Mouse (Mus musculus) gastrocnemius, postnatal 4 days (tissue): ENCODE data around the gene Frs2. TPM values are rescaled to one million over a fixed set of nuclear protein-coding genes. Genes with fewer than 3 reads are reported as not detected.
A peak's percentile ranks its signal among the peaks of the same experiment; 100 is the strongest.

Experiments used
- DNase-seq, 2 experiments: peaks; one replicate each; pipeline ENCODE4 v3.0.0; 2021 to 2022; ENCODE audit warnings: low spot score in 2 of 2, mixed read lengths in 2 of 2
- long read RNA-seq, 2 experiments: library from polyadenylated mRNA; stranded (forward); transcript quantifications; one replicate each; pipeline ENCODE4 v2.0.0; 2021
- total RNA-seq, 2 experiments: library from RNA; stranded (reverse); gene quantifications; 2 replicates each; pipeline ENCODE4 v1.2.3; 2021

Gene Frs2
- 10 to 100 TPM; 15.4 to 17.7 TPM for total RNA-seq
- long read RNA-seq, experiment 1, full-length matches to known transcripts: 2 of 8 reads
- long read RNA-seq, experiment 1, partial matches to known transcripts: 1 of 8 reads
- long read RNA-seq, experiment 1, other reads (novel, unspliced or antisense): 5 of 8 reads
- long read RNA-seq, experiment 2, full-length matches to known transcripts: 5 of 15 reads
- long read RNA-seq, experiment 2, partial matches to known transcripts: 0 of 15 reads
- long read RNA-seq, experiment 2, other reads (novel, unspliced or antisense): 10 of 15 reads

DNA sequence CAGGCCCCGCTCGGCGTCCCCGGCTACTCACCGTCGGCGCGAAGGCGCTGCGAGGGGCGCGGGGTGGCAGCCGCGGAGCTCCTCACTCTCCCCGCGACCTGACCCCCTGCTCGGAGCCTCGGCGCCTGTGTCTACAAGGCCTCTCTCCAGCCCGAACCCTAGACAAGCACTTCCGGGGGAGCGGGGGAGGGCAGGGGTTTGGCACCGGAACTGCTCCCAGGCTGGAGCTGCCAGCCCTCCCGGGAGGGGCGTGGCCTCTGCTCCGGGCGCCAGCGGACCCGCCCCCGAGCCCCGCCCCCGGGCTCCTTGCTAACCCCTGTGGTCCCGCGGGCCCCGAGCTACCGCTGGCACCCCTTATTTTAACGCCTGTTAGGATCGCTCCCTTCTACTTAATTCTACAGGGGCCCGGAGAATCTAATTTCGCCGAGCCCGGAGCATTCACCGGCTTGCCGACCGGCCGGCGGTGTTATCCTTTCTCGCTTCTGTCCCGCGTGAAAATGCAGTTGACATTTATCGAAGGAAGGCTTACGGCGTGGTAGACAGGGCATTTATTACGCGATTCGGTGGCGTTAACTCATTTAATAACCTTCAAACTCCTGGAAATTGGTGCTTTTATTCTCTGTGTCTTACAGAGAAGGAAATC is at the start of gene Frs2:
Frs2 (minus strand) TSS at position 174 of the 643 bp plus-strand sequence.
- peak; percentile 94 to 95 for DNase-seq

DNA sequence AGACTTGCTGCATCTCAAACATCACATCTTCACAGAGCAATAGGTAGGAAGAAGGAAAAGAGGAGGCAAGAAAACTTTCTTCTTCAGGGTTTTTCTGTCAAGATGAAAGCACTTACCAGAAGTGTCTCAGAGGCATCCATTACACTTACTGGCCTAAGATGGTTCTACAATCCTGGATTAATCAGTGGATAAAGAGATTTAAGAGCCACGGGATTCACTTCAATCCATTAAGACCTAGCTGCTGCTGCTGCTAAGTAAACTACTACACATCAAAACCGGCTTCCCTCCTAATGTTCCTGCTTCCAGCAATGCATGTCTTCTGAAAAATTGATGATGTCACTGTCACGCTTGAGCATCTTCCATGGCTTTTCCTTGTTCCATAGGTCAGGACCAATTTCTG is 48.4 kb upstream of the Frs2 start:
- DNase-seq: no peak

DNA sequence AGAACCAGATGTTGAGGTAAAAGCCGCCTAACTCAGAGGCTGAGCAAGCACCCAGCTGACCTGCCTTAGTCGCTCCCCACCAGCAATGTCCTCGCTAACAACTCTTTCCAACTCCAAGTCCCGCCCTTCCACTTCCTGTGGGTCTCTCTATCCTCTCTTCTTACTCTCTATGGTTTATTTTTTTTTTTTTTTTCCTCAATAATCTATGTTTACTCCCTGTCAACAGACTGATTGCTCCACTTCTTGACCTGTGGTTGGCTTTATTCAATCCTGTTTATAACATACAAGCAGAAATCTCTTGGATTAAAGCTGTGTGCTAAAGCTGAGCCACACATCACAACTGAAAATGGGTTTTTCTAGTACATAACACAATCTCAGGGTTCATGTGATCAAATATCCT is 47.4 kb upstream of the Frs2 start:
- DNase-seq: no peak

DNA sequence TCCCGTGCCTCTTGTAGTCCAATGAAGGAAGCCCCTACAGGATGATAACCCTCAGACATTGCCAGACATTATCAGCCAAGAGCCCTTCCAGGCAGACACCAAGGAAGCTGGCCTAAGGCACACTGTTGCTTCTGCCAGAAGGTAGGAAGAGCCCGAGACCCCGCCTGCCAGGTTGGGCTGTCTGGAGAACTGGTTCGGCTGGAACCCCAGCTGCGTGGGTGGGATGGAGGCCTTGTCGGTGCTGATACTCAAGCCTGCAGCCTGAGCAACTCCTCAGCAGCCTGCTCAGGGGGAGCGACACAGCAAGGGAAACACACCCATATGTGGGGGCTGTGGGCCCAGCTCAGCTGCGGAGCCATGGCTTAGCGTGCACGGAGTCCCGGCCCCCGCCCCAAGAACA is 46.7 kb upstream of the Frs2 start:
- DNase-seq: no peak

DNA sequence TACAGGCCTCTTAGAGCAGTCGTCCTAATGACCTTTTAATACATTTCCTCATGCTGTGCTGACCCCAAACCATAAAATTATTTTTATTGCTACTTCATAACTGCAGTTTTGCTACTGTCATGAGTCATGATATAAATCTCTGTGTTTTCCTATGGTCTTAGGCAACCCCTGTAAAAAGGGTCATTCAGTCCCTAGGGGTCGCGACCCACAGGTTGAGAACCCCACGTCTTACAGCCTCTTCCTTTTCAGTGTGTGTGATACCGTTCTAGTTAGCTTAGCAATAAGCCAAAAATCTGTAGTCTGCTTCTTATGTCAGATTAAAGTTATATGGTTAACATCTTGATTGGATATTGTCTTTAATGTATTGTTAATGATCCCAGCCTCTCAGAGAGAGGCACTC is 45.0 kb upstream of the Frs2 start:
- DNase-seq: no peak

DNA sequence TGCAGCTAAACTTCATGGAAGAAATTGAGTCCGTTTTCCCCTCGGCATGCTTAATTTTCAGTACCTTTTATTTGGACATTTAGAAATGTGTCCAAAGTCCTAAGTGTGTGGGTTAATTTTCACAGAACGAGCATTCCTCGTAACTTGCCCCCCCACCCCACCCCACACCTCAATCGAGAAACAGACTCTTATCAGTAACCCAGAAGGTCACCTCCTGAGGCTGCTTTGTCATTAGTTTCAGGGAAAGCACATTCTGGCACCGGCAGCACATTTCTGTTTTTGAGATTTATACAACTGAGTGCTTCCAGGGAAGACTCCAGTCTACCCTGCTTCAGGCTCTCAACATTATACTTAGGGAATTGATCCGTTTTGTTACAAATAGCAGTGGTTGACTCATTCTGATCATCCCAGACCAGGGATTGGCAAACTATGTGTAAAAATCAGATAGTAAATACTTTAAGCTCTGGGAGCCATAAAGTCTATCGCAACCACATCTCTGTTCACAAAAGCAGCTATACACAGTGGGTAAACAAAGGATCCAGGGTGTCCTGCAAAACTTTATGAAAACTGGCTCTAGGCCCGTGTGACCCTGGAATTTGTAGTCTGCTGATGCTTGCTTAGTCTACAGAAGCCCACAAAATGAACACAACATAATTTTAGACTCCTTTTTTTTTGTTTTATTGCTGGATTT is 37.2 kb upstream of the Frs2 start:
- DNase-seq: no peak

DNA sequence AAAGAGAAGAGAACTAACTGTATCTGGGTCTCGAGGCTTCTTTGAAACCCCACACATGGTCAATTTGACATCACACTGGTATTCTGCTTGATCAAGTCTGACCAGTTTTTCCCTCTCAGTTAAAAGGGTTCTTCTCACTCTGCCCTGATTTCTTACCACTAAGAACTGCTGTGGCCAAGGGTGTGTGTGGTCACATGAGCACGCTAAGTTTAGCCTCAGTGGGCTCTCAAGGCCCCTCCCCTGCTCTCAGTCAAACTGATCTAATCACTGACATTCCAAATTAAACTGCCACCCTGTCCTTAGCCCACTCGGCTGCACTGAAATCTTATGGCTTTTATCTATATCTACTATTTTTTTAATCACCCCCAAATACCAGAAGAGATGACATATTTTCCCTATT is 32.8 kb upstream of the Frs2 start:
- DNase-seq: no peak

DNA sequence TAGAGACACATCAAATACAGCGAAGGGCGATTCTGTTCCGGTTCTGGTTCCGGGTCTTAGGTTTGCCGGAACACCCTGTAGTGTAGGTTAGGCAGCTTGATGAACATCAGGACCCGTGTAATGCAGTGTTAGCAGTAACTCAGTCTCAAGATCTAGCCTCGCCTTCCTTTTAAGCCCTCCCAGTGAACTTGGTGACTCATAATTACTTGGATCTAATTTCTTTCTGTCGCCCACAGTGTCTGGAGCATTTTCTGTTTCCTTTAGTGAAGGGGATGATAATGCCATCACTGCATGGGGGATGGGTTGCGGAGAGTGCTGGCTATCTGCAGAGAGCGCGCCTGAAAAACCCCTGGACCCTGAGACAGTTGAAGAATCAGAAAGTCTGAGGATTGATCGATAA is 26.3 kb upstream of the Frs2 start:
- DNase-seq: no peak

DNA sequence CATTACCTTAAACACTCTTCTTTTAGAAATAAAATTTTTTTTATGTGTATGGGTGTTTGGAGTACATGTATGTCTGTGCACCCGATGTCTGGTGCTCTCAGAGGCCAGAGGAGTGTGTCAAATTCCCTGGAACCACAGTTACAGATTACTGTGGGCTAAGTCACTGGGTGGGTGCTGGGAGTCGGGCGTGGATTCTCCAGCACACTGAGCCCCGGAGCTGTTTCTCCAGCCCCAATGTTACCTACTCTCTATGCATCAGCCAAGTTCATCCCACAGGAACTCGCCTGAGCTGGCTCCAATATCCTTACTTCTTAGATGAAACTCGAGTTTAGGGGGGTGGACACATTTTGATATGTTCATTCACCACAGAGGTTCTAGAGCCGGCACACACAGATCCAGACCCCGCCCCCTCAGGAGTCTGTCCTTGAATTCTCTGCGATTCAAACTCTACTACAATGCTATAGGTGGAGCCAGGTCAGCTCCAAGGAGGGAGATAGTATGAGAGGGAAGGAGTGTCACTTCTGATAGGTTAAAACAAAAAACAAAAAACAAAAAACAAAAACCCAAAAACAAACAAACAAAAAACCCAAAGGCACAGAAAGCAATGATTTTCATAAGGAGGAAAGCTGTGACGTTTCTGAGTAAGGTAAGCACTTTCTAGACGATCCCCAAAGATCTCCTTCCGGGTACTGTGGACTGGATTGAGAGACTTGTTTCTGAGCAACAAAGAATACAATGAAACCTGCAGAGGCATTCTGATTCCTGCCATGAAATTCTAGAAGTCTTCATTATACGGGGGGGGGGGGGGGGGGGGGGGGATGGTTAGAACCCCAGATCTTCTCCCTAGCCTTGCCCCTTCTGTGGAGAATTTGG is 25.5 kb upstream of the Frs2 start:
- no peak for DNase-seq

DNA sequence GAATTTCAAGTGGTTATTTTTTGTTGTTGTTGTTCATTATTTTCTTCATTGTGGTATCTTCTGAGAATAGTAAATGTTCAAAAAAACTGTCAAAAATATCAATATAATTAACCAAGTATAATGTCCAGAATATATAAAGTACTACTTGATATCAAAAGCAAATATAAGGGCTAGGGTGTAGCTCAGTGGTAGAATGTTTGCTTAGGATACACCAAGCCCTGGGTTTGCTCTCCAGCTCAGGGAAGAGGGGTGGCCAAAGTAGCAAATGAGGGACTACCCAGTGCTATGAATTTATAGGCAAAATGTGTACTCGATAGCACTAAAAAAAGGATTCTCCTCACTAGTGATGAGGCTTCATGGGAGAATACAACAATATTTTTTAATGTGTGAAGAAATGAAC is 24.8 kb upstream of the Frs2 start:
- DNase-seq: no peak

DNA sequence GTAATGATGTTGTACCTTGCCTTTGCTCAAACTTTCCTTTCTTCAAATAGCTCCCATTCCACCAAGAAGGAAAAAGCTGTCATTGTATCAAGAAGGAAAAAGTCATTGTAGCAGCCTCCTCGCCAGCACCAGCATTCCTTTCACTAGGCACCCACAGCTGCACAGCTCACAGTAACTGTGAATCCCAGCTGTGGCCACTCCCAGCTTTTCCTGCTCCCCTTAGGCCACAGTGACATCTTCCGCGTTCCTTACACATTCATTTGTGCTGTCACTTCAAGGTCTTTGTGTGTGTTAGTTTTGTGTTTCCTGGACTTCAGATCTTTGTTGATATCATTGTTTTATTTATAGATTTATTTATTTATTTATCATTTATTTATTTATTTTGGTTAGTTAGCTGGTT is 23.7 kb upstream of the Frs2 start:
- DNase-seq: no peak

DNA sequence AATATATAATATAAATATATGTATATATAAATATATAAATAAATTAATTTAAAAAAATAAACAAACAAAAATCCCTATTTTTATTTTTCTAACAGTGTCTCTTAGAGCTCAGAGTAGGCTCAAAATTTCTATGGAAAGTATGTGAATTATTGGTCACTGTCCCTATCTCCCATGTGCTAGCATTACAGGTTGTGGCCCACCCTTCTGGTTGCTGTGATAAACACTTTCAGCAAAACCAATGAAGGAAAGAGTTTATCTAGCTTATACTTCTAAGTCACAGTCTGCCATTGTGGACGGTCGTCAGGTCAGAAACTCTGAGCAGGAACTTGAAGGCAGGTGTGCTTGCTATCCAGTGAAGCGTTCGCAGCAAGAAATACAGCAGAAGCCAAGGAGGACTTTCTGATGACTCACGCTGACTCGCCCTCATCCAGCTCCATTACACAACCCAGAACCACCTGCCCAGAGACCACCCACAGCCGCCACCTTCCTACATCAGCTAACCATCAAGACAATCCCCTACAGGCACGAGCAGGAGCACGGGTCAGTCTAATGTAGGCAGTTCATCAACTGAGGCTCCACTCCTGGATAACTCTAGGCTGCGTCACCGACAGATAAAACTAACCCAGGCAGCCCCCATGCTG is 18.6 kb upstream of the Frs2 start:
- DNase-seq: no peak

DNA sequence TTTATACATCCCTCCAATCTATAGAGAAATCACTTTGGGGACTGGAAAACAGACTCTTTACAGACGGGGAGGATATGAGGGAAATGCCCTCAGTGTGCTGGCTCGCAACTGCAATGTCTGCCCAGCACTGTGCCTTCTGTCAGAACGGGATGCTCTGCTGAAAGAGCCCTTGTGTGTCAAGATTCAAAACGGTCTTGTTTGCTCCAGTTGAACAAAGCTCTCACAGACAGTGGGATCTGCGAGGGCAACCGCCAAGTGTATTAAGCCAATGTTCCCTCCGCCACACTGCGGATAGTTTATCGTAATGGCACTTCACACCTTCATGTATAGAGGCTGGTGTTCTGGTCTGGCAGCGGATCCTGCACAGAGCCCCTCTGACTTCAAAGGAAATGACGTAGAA is 14.3 kb upstream of the Frs2 start:
- DNase-seq: no peak

DNA sequence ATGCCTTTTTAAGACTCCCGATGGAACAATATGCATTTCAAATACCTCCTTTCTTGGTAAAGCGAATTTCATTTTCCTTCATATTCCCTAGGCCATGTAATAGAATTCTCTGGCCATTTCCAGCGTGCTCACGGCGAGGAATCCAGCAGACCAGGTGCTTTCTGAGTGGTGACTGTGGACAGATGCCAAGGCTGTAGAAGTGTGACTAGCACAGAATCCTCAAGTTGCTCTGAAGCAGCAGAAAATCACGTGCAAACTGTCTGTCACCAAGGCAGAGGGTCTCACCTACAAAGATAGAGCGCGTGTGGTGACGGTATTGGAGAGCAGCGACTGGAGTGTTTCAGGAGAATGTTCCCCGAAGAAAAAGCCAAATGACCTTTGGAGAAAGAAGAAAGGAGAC is 11.8 kb upstream of the Frs2 start:
- no peak for DNase-seq

DNA sequence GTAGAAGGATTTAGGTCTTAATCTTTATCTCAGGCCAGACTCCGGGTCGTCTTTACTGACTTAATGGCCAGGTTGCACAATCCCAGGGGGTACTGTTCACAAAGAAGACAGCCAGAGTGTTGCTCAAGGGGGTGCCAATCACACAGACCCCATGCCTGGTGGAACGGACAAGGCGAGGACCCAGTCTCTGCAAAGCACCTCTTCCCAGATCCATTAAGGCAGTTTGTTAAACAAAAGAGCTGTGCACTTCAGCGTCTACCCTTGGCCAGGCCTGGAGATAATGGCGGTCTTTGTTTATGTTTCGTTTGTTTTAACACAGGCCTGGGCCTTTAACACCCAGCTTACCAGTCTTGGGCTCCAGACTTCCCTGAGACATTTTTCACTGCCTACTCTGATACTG is 3.9 kb upstream of the Frs2 start:
- DNase-seq: no peak

DNA sequence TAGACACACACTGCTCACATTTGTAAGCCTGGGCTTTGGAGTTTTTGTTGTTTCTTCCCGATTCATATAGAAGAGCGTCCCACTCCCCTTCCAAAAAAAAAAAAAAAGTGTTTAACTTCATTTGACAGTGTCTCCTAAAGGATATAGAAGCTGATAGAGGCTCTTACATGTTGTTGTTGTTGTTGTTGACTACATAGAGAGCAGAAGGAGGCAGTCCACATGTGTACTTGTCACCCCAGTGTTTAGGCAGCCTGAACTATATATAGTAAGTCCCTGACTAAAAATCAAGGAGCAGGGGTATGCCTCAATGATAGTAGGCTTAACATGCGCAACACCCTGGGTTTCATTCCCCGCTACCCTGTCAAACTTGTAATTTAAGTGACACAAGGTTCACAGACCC is 3.3 kb upstream of the Frs2 start:
- no peak for DNase-seq

DNA sequence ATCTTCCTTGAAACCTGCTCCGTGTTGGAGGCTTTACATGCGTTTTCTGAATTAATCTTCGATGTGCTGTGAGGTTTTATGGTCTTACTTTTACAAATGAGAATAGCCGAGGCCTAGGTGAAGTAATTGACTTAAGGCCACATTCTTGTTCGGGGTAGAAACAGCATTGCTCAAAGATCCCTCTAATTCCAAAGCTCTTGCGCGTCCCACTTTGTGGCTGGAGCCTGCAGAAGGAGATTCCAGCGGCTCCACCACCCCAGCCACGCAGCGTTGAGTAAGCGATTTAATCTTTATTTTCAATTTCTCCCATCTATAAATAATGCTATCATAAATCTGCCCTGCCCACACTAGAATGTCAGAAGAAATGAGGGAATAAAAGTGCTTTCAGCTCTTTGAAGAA is 2.9 kb upstream of the Frs2 start:
- DNase-seq: no peak

DNA sequence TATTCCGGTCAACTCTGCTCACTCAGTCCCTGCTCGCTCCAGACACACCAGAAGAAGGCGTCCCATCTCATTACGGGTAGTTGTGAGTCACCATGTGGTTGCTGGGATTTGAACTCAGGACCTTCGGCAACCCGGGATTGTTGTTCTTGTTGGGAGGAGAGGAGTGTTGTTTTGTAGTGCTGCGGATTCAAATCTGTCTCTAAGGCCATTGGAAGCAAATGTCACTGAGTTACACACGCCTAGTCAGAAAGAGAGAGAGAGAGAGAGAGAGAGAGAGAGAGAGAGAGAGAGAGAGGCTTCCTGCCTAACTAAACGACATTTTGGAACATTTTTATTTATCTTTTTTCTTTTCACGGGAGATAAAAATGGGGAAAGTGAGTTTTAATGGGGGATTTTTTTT is 2.4 kb upstream of the Frs2 start:
- no peak for DNase-seq

DNA sequence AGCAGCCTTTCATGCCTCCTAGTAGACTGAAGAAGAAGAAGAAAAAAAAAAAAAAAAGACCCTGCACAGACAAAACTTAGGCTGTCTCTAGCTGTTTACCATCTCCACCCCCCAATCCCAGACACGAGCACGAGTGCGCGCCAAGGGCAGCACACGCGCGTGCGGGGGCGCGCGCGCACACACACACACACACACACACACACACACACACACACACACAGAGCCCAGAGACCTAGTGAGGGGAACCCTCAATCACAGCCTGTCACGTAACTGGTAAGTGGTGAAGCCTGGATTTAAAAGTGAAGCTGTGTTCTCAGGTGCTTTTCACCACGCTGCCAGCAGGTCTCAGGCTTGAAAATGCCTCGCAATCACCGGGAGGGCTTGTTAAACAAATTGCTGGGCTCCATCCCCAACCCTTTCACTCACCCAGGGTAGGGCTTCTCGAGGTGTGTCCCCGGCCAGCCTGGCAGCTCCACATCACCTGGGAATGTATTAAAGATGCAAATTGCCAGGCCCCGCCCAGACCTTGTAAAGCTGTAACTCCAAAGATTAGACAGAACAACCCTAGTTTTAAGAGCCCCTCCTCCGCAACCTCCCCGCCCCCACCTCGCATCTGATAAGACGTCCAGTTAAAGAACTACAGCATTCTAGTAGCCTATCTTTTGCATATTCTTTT is 1.7 kb upstream of the Frs2 start:
- DNase-seq: no peak

DNA sequence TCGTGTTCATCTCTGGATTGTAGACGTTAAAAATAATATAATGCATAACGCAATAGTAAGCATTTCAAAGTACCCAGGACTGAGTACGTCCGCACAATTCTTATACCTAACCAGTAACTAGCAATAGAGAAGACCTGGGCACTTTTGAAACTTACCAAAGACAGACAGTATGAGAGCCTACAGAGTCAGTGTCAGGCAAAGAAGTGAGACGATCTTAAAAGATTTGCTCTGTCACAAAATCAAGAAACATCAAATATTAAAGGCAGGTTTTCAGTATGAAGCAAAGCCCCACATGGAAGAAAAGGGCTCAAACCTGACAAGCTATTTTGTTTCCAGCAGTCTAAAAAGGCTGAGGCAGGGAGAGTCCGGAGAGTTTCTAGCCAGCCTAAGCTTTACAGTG is 907 bp upstream of the Frs2 start:
- DNase-seq: no peak
